Mouse (Mus musculus) kidney, adult 9 months (tissue): ENCODE data around the gene Clptm1.
A peak's percentile ranks its signal among the peaks of the same experiment; 100 is the strongest.
"Not testable (repeated sequence)": the region's sequence is repeated elsewhere in the genome, so short reads cannot be mapped to it uniquely, and the experiment has no call there.

Experiments
- DNase-seq: peaks from one replicate; pipeline ENCODE4 v3.0.0; 2022

The Clptm1 gene

GRCm38 (mm10) chr7:19691873-19692865 is 27.3 kb upstream of the Clptm1 start, which contains the start of gene Apoc1:
Apoc1 (minus strand) TSS chr7:19692660.
- DNase-seq = no peak

GRCm38 (mm10) chr7:19691434-19691833 is 26.6 kb upstream of the Clptm1 start:
- DNase-seq = no peak

GRCm38 (mm10) chr7:19690845-19691244 is 26.0 kb upstream of the Clptm1 start:
- no peak for DNase-seq

- DNase-seq = no peak
Observed at GRCm38 (mm10) chr7:19688611-19689010, 23.8 kb upstream of the Clptm1 start.

GRCm38 (mm10) chr7:19688101-19688500 is 23.3 kb upstream of the Clptm1 start:
- DNase-seq = no peak

- not testable (repeated sequence) for DNase-seq
Observed at GRCm38 (mm10) chr7:19686927-19687583, 22.2 kb upstream of the Clptm1 start.

- DNase-seq = no peak
Observed at GRCm38 (mm10) chr7:19686521-19686920, 21.7 kb upstream of the Clptm1 start.

- no peak for DNase-seq
Observed at GRCm38 (mm10) chr7:19685374-19685773, 20.5 kb upstream of the Clptm1 start.

- no peak for DNase-seq
Observed at GRCm38 (mm10) chr7:19683771-19684201, 19.0 kb upstream of the Clptm1 start.

- DNase-seq = no peak
Observed at GRCm38 (mm10) chr7:19682979-19683378, 18.1 kb upstream of the Clptm1 start.

- DNase-seq = no peak
Observed at GRCm38 (mm10) chr7:19681202-19681694, 16.4 kb upstream of the Clptm1 start, which contains the start of the genes Gm44805 and Apoc4. Gm44805 (minus strand) TSS chr7:19681423. Apoc4 (minus strand) TSS chr7:19681479.

- DNase-seq = no peak
Observed at GRCm38 (mm10) chr7:19680702-19681101, 15.9 kb upstream of the Clptm1 start.

GRCm38 (mm10) chr7:19678901-19679300 is 14.1 kb upstream of the Clptm1 start:
- no peak for DNase-seq

- DNase-seq = no peak
Observed at GRCm38 (mm10) chr7:19677872-19678271, 13.0 kb upstream of the Clptm1 start, which contains the start of gene Apoc2. Apoc2 (minus strand) TSS chr7:19677941.

GRCm38 (mm10) chr7:19676662-19677061 is 11.8 kb upstream of the Clptm1 start:
- DNase-seq = no peak

- no peak for DNase-seq
Observed at GRCm38 (mm10) chr7:19675824-19676223, 11.0 kb upstream of the Clptm1 start.

- no peak for DNase-seq
Observed at GRCm38 (mm10) chr7:19673083-19673699, 8.4 kb upstream of the Clptm1 start.

GRCm38 (mm10) chr7:19671511-19671910 is 6.7 kb upstream of the Clptm1 start:
- no peak for DNase-seq

GRCm38 (mm10) chr7:19668947-19669721 is 4.3 kb upstream of the Clptm1 start:
- peak; percentile 97 for DNase-seq

GRCm38 (mm10) chr7:19667434-19667833 is 2.6 kb upstream of the Clptm1 start:
- DNase-seq = no peak

- DNase-seq = no peak
Observed at GRCm38 (mm10) chr7:19666750-19667149, 1.9 kb upstream of the Clptm1 start.

GRCm38 (mm10) chr7:19664455-19664954 is 328 bp downstream of the Clptm1 start:
- no peak for DNase-seq
